Mouse (Mus musculus): ENCODE measurements around the gene Gdnf.

Gdnf gene

DNA sequence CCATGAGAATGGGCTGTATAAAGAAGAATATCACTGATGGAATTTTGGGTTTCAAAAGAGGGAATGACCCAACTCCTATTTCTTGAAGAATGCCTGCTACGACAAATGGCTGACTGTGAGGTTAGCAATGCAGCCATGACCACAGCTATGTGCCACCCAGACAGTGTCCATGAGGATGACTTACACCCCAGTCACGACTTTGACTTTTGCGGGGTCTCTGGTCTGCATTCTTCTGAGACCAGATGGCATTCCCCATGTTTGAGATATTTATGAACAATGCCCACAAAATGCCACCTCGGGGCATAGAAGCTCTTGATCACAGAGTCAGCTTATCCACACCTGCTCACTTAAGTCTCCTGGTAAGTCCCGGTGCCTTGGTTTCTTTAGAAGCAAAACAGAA, 52.2 kb downstream of the Gdnf start:
- no peak for DNase-seq (ENCODE audit: low spot score in 2 of 2)

DNA sequence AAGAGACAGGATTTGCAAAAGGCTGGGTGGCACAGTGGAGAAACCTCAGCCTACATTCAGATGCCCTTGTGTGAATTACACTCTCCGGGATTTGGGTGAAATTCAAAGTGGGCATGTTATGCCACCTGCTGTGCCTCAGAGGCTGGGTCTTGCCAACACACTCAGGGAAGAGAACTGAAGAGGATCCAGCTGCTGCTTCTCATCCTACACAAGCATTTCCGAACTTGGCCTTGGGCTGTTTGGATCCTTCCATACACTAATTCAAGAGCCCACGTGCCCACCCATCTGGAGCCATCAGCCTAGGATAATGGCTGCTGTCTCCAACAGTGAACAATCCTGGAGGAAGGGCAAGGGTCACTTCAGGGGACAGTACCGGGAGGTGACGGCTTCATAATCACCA, 52.7 kb downstream of the Gdnf start:
- no peak for DNase-seq (ENCODE audit: low spot score in 2 of 2)

DNA sequence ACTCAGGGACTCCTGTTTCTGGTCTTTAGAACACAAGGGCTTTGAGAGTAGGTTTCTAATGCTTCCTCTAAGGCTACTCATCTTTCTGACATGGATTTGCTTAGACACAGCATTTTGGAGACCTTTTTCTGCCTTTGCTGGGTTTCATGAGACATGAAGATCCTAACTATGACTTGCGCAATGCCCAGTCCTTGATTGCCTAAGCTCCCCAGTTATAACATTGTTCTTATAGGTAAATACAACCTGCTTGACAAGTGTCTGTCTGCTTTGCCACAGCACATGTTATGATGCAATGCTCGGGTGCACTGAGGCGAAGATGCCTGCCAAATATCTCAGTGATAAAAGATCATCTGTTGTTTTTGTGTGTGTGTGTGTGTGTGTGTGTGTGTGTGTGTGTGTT, 54.7 kb downstream of the Gdnf start:
- DNase-seq (ENCODE audit: low spot score in 2 of 2): no peak

DNA sequence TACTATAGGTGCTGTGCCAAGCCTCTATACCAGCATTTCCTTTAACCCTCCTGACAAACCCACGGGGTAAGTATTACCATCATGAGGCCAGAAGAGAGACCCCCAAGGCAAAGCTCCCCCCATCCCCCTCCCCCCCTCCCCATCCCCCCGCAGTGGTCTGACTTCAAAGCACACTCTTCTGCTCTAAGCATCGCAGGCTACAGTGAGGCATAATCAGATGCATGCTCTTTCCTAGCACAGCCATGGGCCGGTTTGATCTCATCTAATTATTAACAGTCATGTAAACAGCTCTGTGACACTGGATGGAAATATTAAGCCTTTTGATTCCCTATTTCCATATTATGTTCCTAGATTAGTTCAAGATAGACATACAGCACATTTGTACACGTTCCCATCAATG, 61.8 kb downstream of the Gdnf start:
- no peak for DNase-seq (ENCODE audit: low spot score in 2 of 2)

DNA sequence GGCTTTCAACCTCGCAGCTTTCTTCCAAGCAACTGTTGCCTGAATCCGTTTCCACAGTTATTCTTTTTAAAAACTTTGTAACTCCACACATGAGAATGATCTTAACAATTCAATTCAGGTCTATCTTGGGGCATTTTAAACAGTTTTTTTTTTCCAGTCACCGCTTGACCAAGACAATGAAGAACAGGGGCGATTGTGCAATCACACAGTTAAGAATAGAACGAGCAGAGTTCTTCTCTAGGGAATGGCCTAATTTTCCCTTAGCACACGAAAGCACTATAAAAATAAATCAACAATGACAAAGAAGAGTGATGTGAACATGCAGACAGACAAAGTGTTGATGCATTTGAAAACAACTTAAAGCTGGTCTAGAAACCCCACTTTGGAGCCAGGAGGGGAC, 65.2 kb downstream of the Gdnf start:
- DNase-seq (ENCODE audit: low spot score in 2 of 2): no peak

DNA sequence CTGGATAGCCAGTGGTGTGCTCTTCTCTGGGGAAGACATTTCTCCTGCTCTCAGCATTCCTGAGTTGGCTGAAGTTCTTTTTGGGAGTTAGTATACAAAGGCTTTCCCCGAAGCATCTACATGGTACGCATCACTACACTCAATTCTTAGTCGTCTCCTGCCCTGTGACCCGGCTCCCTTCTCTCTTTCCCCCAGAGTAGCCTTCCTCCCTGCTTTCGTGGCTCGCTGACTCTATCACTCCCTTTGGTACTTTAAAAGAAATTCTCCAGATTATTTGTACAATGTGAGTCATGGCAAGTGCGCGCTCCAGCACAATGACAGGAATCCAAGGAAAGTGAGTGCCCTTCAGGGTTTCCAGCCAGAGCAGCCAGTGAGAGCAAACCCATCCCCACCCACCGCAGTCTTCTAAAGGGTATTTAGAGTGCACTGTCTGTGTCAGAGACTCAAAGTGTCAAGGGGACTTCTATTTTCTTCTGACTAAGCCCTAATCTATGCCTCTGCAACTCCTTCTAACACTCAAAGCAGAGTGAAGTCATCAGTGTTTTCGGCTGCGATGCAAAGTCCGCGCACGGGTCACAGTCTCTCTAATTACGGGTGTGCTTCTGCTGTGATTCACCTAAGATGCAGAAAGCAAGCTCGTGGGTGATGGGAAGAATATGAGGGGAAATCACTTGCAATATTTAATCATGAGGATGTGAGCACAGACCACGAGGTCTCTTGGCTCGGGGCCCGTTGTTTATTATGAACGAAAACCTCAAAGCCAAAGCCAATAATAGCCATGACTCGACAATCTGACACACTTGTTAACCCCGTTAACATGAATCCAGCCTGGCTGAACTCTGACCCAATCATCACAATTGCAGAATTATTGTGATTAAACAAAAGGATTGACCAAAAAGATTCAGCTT, 67.2 kb downstream of the Gdnf start:
- no peak for DNase-seq (ENCODE audit: low spot score in 2 of 2)

DNA sequence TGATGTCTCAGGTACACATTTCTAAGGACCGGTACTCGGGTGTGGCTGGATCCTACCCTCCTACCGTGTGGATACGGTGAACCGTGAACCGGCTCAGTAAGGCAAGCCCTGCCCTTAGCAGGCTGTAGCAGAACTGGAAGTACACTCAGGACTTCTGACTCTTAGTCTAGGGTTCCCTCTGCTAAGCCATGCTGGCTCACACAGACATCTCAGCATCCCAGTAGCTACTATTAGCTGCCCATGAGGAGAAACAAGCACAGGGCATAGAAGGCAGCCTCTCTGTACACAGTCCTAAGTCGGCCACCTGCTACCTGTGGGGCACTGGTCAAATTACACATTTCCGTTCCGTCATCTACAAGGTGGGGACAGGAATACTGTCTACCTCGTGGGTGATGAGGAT, 68.2 kb downstream of the Gdnf start:
- no peak for DNase-seq (ENCODE audit: low spot score in 2 of 2)

DNA sequence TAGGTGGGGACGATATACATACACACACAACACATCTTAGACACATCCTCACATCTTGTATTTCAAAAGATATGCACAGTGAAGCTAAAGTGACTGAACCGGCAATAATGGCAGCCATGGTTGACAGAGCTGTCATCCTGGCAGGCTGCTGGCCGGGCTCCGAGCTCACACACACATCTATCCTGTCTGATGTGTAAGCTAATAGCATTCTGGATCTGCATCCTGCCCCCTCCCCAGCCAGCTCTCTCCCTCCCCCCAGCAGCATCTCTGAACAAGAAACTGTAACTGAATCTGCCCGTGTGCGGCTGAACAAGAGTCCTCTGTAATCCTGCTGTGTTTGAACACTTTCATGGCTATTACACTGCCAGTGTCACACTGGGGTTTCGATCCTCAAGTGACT, 69.3 kb downstream of the Gdnf start:
- DNase-seq (ENCODE audit: low spot score in 2 of 2): no peak

DNA sequence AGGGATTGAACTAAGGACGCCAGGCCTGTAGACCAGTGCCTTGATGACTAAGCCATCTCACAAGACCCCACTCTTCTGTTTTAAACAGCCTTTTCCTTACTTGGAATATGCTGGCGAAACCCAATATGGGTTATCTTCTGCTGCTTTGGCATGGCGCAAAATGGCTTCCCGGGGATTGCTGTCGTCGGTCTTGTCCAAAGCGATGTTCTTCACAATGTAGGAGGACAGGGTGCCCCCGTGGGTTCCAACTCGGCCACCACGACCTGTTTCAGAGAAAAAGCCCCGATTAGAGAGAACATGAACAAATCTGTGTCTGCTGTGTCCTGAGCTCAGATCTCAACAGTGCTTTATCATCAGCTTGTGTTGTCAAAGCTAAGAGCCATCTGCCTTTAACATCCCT, 73.5 kb downstream of the Gdnf start:
- DNase-seq (ENCODE audit: low spot score in 2 of 2): no peak

DNA sequence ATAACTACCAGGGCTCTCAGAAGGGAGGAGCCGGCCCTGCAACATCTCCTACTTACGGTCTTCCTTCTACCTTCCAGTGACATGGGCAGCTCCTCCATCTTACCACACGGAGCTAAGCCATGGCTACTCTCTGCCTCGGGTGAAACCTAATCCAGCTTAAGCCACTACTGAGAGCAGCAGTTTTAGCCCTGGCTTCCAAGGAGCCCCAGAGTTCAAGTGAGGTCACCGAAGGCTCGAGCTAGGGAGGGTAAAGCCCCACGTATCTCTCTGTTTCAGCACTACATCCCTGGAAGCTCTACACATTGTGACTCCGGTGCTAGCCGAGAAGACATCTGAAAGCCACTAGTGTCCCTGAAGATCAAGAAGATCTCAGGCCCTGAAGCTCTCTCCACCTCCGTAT, 74.5 kb downstream of the Gdnf start:
- no peak for DNase-seq (ENCODE audit: low spot score in 2 of 2)

DNA sequence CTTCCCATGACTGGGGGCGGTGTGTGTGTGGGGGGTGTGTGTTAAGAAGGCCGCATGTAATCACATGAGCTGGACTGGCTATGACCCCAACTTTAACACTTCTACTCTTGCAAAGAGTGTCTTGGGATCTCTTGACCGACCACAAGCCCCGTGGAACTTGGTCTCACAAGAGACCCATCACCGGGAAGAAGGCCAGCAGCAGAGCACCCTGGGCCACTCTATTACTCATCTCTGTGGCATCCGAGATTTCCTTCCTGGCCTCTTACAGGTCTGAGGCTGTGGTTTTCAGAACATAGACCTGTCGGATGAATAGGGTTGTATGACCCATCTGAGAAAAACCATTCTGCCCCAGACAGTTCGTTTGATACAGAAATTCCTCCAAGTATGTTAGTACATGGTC, 75.9 kb downstream of the Gdnf start:
- DNase-seq (ENCODE audit: low spot score in 2 of 2): no peak

Measured in spleen, postnatal 10 days (tissue).